7 mouse cellular contexts compared by ENCODE assay signal in the genomic region with DNA sequence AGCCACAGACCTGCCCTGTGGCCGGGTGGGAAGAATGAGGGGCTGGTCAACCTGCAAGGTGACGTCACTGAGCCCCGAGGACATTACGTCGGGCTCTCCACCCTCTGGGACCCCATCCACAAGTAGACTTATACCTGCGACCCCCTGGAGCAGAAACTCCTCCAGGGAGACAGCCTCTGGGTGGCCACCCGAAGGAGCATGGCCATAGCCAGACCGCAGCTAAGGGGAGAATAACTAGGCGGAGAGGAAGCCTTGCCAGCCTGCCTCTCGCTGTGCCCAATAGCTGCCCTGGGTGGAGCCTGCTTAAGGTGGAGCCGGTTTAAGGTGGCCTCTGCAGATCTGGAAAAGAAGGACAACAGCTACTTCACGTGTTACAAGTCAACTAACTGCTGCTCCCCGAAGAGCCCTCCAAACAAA. TPM values are rescaled to one million over a fixed set of nuclear protein-coding genes. Genes with fewer than 3 reads are reported as not detected.
A peak's percentile ranks its signal among the peaks of the same experiment; 100 is the strongest.
DNase-seq lines count a peak whose midpoint lies in the region; ATAC-seq and TF ChIP-seq lines count a peak whose summit lies in the region.

A gene (minus strand): TSS at position 270 of the 417 bp plus-strand sequence.

- ATAC-seq in CD4-positive, CD25-positive, alpha-beta regulatory T cell, adult 4 months: peak; percentile 38
- ATAC-seq in embryonic facial prominence, embryonic 12.5 days (ENCODE audit: insufficient number of reproducible peaks, insufficient read depth, low FRiP score, low TSS enrichment): no peak

- WGBS in embryonic facial prominence, embryonic 12.5 days: 27% methylated on average over 13 of the region's 13 CpGs
- 21% methylated on average over 13 of the region's 13 CpGs for WGBS in lung, adult 2 months
- 11% methylated on average over 13 of the region's 13 CpGs for WGBS in small intestine, adult 2 months

- peak; percentile 70; the same call in 1 of the 2 replicates for TF ChIP-seq POLR2A in lung, adult 2 months (IDR thresholded peaks at IDR 0.05; ENCODE audit: borderline replicate concordance, extremely low read depth, low read depth, low read length)
- TF ChIP-seq POLR2A in small intestine, adult 2 months (IDR thresholded peaks at IDR 0.05; ENCODE audit: low read depth, low read length): no peak

- peak; percentile 53 for DNase-seq in ZHBTc4 (ENCODE audit: low read depth, low spot score)
- peak; percentile 42 for DNase-seq in heart, adult 8-10 months (ENCODE audit: low spot score)
- peak; percentile 78 to 84 for DNase-seq in kidney, adult 8-10 months
- DNase-seq in lung, adult 2 months: peak; percentile 60

- H3K9ac ChIP-seq in embryonic facial prominence, embryonic 12.5 days: no peak within 1 kb of the TSS

- H3K4me1 ChIP-seq in embryonic facial prominence, embryonic 12.5 days: no peaks in the 10 kb centered on the region
- H3K4me1 ChIP-seq in lung, adult 2 months (ENCODE audit: control insufficient read depth, insufficient read depth, low read length): peaks cover 6% of the 10 kb centered on the region
- H3K4me1 ChIP-seq in small intestine, adult 2 months (ENCODE audit: control insufficient read depth, insufficient read depth, insufficient read length, low read length): peaks cover 6% of the 10 kb centered on the region

- no peaks in the 10 kb centered on the region for H3K27me3 ChIP-seq in embryonic facial prominence, embryonic 12.5 days
- H3K27me3 ChIP-seq in small intestine, adult 2 months (ENCODE audit: control insufficient read depth, insufficient read depth, low read length): no peaks in the 10 kb centered on the region

- TF ChIP-seq CTCF in lung, adult 2 months (IDR thresholded peaks at IDR 0.05; ENCODE audit: insufficient read depth, low read length): no peak
- TF ChIP-seq CTCF in small intestine, adult 2 months (IDR thresholded peaks at IDR 0.05; ENCODE audit: extremely low read depth, insufficient read length, insufficient replicate concordance, low read depth, low read length): no peak

- H3K9me3 ChIP-seq in embryonic facial prominence, embryonic 12.5 days: no peaks in the 10 kb centered on the region

- peaks cover 8% of the 10 kb centered on the region; the same call in 1 of the 2 replicates for H3K36me3 ChIP-seq in embryonic facial prominence, embryonic 12.5 days
- no peaks in the 10 kb centered on the region for H3K36me3 ChIP-seq in small intestine, adult 2 months (ENCODE audit: control insufficient read depth, insufficient read depth, low read length)

- H3K27ac ChIP-seq in embryonic facial prominence, embryonic 12.5 days: no peak within 1 kb of the TSS
- H3K27ac ChIP-seq in small intestine, adult 2 months (ENCODE audit: insufficient read depth, low read depth, low read length): no peak within 1 kb of the TSS

- peak within 1 kb of the TSS; percentile 42 for H3K4me2 ChIP-seq in embryonic facial prominence, embryonic 12.5 days (replicated peaks)

- peak within 1 kb of the TSS; percentile 16; the same call in 1 of the 2 replicates for H3K4me3 ChIP-seq in embryonic facial prominence, embryonic 12.5 days
- peak within 1 kb of the TSS; percentile 66 for H3K4me3 ChIP-seq in lung, adult 2 months (replicated peaks; ENCODE audit: extremely low read depth, low read depth, low read length)
- peak within 1 kb of the TSS; percentile 62 for H3K4me3 ChIP-seq in small intestine, adult 2 months (ENCODE audit: low read depth, low read length)

RNA-seq across cellular contexts. Expression of the gene that starts here (rescaled TPM):
- polyA plus RNA-seq in CD4-positive, CD25-positive, alpha-beta regulatory T cell, adult 4 months (2017; shearing (Covaris generic)): 1 to 10 TPM in 1 of 2 experiments, under 1 TPM in 1; 0.98 to 2.0 TPM
- polyA plus RNA-seq in embryonic facial prominence, embryonic 12.5 days (2016; fragmentation: Nextera tagmentation; extraction: Ambion mirVana): 0.29 and 0.52 TPM in 2 replicates
- 10 to 100 TPM; 48.8 to 58.2 (median 54.8) TPM for total RNA-seq in heart, adult 8-10 months (2022)
- 8.8 and 9.4 TPM in 2 replicates for polyA plus RNA-seq in lung, adult 2 months (2012; rRNA removed)
- polyA plus RNA-seq in small intestine, adult 2 months (2012; rRNA removed): 2.8 and 8.4 TPM in 2 replicates

Comparison
In these comparisons a context has a peak if more than half of its experiments do, and no peak if none do; other contexts are left out.
1. H3K4me3 ChIP-seq: peak in every context shown above with its lines; median percentile 66 in lung, adult 2 months; 62 in small intestine, adult 2 months; 16 in embryonic facial prominence, embryonic 12.5 days.